Mouse (Mus musculus): ENCODE results near the gene Anxa7. TPM values are rescaled to one million over a fixed set of nuclear protein-coding genes. Genes with fewer than 3 reads are reported as not detected.
A peak's percentile ranks its signal among the peaks of the same experiment; 100 is the strongest.

The Anxa7 gene
- total RNA-seq (2015; ENCODE audit: low replicate concordance) (59.9 and 88.3 TPM in 2 replicates), total RNA-seq (2017; ENCODE audit: low replicate concordance) (60.6 and 79.3 TPM in 2 replicates)

DNA sequence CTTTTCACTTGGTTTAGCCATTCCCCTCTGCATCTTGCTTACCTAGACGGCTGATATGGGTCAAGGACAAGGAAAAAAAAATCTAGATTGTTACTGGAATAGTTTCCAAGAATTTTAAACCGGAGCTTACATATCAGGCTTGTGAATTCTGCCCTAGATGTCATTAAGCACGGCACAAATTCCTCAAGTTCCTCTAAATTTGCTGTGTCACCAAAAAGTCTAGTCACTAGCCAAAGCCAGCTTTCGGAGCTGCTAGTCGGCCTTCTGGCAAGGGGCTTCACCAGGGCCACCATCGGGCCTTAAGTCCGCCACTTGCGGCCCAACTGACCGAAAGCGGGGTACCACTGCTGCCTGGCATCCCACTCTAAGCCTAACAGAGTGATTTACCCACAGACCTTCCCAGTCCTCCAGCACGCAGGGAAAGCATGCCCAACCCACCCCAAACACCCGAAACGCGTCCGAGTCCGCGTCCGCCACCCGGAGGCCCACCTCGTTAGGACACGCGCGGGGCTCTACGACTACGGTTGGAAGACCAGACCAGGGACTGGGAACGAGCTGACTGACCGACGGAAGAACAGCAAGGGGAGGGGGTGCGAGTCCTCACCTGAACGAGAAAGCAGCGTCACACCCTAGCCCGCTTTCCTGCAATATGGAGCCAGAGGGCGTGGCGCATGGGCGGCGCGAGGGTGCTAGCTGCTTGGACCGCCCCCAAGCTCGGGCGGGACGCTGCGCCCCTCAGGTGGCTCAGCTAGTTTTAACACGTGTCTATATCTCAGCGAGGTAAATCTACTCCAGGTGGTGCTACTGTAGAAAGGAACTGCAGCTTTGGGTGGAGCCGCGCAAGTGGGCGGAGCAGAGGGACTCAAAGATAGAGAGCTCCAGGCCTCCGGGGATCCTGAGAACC lies at the start of gene Anxa7:
Gene Anxa7 (minus strand): TSS at position 843 of the 904 bp plus-strand sequence.
- peak; percentile 86 for ATAC-seq (replicated peaks; ENCODE audit: low FRiP score, poor library complexity, severe bottlenecking)

DNA sequence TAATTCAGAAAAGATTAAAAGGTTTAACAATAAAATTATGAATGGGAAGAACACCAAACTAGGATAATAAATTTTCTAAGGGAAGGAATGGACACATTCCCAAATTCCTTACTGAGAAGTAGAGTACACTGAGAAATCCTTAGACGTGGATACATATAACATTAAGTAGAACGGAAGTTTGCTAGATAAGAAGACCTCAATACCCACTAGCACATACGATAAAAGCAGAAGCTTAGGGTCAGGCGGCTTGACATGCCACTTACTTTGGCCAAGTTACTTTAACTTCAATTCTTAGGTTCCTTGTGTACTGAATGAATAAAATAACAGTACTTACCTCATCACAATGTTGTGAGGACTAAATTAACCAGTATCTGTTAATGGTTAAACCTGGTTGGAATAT lies 49.7 kb upstream of the Anxa7 start:
- ATAC-seq (replicated peaks; ENCODE audit: low FRiP score, poor library complexity, severe bottlenecking), result no peak

DNA sequence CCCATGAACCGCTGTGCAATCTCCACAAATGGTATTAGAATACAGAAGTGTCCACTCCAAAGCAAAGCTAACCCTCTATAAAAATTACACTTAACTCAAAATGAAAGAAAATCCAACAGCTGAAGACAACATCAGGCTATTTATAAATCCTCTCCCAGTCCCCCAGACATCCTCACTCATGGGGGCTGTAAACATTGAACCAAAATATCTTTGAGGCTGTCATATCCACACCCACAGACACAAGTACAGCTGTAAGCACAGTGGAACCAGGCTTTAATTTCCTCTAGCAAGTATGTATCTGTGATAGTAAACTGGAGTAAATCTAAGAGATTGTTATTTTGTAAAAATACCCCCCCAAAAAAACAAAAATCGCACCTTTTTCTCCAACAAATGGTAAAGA lies 40.2 kb upstream of the Anxa7 start:
- no peak for ATAC-seq (replicated peaks; ENCODE audit: low FRiP score, poor library complexity, severe bottlenecking)

DNA sequence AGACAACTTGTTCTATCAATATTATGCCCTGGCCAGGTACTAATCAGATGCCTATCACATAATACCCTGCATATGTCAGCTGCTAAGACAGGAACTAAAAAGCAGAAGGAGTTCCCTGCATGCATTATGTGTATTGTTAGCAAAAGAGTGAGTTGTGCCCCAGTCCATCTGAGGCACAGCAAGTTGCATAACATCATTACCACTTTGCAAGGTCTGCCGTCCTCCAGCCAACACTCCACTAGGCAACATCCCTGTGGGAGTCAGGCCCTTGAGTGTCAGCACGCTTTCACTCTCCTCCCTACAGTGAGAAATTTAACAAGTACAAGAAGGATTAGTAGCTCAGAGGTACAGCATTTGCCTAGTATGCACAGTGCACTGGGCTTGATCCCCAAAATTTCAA lies 28.5 kb upstream of the Anxa7 start:
- ATAC-seq (replicated peaks; ENCODE audit: low FRiP score, poor library complexity, severe bottlenecking), result no peak

DNA sequence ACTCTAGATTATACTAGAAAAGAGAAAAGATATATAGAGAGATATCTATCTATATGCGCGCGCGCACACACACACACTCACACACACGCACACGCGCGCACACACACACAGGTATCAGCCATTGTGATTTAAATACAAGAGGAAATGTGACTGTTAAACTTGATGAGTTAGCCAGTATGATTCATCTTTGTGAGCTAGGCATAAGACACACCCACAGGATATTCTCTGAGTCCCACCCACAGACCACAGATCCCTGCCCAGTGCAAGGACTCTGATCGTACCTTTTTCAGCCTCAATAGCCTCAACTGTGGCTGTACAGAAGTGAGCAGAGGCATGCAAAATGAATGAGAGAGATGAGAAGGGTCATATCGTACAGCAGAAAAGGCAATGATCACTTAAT lies 23.0 kb upstream of the Anxa7 start:
- ATAC-seq (replicated peaks; ENCODE audit: low FRiP score, poor library complexity, severe bottlenecking), result no peak

DNA sequence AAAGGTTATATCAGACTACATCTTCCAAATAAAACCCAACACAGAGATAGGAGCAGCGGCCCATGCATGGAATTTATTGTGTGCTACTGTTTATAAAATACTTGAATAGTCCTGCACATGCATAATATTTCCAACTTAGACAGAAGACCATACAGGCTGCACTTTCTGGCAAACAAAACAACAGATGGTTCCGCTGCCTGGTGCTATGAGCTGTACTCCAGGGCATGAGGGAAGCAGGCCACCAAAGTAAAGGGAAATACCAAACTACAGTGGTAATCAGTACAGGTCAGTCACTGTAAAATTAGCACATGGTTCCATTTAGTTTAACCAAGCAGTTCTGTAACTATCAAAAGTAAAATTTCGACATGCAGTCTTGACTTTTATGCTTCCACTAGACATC lies 20.0 kb upstream of the Anxa7 start:
- no peak for ATAC-seq (replicated peaks; ENCODE audit: low FRiP score, poor library complexity, severe bottlenecking)

DNA sequence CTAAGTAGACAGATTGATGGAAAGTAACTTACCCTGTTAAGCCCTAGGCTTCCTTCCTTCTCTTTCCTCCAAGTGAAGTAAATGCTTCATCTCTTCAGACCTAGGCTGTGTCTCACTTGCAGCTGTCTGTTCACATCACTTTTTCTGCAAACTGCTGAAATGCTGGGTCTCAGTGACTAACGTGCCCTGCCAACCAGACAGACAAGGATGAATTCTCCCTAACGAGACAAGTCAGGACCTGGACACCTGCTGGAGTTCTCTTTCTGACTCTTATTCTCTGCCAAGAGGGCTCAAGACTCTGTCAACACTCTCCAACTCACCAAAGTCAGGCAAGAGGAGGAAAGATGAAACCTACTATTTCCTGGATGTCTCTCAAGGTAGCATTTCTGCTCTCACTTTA lies 16.7 kb upstream of the Anxa7 start, which contains the start of gene Mss51:
Gene Mss51 (minus strand): TSS at position 299 of the 400 bp plus-strand sequence.
- no peak for ATAC-seq (replicated peaks; ENCODE audit: low FRiP score, poor library complexity, severe bottlenecking)

DNA sequence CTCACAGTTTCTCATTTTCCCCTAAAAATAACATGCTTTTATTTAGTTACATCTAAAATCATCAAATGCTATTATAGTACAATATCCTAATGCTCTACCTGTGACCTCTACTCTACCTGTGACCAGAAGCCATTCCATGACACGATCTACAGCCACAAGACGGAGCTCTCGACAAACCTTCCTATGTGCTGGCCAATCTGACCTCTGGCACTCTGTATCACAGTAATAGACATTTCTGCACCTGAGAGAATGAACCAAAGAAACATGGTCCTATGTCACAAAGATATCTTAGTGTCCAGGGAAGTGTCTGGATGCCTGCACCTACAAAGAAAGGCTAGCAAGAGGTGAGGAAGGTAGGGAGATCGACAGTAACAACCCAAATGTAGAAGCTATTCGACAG lies 6.1 kb upstream of the Anxa7 start:
- ATAC-seq (replicated peaks; ENCODE audit: low FRiP score, poor library complexity, severe bottlenecking), result no peak

DNA sequence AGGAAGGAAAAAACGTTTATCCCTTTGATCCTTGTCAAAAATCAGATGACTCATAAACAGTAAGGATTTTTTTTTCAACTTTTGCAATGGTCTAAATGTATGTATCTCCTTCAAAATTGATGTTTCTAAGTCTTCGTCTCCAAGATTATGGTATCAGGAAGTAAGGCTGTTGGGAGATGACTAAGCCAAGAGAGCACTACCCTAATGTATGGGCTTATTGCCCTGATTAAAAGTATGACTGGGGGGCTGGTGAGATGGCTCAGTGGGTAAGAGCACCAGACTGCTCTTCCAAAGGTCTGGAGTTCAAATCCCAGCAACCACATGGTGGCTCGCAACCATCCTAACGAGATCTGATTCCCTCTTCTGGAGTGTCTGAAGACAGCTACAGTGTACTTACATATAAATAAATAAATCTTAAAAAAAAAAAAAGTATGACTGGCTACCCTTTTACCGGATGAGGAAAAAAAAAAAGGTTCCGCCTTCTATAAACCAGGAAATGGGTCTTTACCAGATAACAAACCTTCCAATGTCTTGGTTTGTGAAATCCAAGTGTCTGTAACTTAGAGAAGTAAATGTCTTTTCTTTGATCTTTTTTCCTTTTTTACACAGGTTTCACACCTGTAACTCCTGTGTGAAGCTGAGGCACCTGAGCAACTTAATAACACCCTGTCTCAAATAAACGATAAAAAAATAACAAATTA lies 2.3 kb upstream of the Anxa7 start:
- ATAC-seq (replicated peaks; ENCODE audit: low FRiP score, poor library complexity, severe bottlenecking), result no peak

DNA sequence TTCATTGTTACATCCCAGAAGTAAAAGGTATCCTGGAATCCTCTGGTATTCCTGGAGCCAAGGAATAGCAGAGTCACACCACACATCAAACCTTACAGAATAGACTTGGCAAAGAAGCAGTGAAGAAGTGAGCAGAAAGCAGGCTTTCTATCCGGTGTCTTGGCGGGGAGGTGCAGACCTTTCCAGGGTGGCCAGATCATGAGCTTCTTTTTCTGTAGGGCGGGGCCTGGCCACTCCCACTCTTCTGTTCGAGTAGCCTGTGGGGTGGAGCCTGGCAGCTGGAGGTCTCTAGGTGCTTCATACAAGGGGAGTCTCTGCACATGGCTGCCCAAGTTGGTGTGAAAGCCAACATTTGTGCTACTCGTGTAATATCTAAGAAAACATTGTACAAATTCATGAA lies 1.3 kb upstream of the Anxa7 start:
- ATAC-seq (replicated peaks; ENCODE audit: low FRiP score, poor library complexity, severe bottlenecking), result peak; percentile 66

DNA sequence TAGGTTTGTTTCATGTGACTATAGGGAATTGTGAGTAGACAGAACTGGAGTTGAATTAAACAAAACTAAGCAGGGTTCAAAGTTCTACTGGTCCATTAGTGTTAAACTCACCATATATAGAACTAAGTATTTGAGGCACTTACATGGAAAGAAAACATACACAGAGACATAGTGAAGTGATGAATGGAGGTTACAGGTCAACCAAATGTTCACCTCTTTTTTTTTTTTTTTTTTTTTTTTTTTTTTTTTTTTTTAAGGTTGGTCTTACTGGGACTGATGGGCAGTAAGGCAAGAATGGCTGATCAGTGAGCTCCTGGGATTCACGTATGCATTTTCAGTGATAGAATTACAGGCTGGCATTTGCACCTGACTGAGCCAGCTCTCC lies 254 bp upstream of the Anxa7 start:
- ATAC-seq (replicated peaks; ENCODE audit: low FRiP score, poor library complexity, severe bottlenecking), result peak; percentile 3; the same call in 1 of the 2 replicates

DNA sequence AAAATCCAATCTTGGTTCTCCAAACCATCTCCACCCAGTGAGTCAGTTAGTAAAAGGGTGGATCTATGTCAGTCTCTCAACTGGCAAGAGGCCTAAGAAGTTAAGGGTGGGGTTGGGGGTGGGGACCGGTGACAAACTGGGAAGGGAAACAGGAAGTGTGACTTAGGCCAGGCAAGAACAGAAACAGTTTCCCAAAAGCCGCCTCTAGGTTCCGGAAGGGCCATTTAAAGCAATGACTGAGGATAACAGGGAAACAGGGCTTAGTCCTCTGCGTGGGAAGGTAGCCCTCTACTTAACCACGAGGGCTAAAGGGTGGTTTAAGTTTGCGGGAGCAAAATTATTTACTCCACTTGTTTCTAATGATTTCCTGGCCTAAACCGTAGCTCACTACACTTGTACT lies 1.1 kb downstream of the Anxa7 start:
- ATAC-seq (replicated peaks; ENCODE audit: low FRiP score, poor library complexity, severe bottlenecking), result peak; percentile 72

DNA sequence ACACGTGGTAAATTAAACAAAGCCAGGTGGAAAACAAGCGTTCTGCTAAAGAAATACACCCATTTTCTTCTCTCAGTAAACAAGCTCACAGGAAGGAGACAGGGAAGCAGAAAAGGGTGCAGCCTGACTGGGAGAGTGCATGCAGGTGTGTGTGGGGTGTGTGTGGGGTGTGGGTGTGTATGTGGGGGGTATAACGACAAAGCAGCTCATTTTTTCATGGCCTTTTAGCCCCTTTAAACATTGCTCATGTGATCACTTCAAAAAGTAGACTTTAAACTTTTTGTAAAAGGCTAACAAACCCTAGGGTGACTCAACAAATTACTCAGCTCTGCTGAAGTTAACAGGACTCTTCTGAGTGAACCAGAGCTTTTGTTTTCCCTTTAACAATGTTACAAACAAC lies 1.5 kb downstream of the Anxa7 start:
- ATAC-seq (replicated peaks; ENCODE audit: low FRiP score, poor library complexity, severe bottlenecking), result no peak

DNA sequence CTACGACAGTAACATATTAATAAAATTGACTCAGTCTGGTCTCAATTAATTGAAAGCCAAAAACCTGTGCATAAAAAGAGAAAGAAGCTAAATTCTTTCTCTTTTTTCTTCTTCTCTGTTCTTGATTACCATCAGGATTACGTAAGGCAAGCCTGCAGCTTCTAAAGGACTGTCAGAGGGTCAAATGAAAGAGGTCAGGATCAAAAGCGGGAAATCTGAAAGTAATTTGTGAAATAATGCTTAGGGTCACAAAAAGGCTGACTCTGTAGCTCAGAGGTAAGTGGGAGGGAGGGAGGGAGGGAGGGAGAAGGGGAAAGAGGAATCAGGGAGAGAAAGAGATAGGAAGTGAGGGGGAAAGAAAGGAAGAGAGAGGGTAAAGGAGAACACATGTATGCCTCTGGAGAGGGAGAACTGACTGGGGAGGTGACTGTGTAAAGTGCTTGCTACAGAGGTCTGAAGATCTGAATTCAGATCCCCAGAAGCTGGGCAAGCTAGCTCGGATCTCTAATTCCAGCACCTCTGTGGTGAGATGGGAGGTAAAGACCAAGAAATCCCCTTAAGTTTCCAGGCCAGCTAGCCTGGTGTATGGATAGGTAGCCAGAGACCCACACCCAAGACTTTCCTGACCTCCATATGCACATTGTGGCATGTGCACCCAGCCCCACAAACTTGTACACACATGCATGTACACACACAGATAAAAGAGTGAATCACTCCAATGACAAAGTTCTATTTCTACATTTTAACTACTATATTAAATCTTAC lies 2.5 kb downstream of the Anxa7 start:
- ATAC-seq (replicated peaks; ENCODE audit: low FRiP score, poor library complexity, severe bottlenecking), result no peak

DNA sequence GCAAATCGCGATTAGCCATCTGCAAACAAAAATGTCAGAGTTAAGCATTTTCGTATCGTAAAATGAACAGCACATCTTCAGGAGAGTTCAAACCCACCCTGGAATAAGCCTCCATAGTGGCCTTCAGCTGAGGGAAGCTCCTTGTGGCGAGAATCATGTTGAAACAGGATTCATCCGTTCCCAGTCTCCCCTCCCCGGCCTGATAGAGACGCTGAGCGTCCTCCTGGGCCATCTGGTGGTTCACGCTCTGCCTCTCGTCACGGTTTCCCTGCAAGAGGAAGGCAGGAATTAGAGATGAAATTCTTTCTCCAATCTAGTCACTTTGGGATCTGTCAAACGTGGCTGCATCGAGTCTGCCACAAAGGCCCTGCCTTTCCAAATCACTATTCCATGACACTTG lies 19.7 kb downstream of the Anxa7 start:
- ATAC-seq (replicated peaks; ENCODE audit: low FRiP score, poor library complexity, severe bottlenecking), result no peak

DNA sequence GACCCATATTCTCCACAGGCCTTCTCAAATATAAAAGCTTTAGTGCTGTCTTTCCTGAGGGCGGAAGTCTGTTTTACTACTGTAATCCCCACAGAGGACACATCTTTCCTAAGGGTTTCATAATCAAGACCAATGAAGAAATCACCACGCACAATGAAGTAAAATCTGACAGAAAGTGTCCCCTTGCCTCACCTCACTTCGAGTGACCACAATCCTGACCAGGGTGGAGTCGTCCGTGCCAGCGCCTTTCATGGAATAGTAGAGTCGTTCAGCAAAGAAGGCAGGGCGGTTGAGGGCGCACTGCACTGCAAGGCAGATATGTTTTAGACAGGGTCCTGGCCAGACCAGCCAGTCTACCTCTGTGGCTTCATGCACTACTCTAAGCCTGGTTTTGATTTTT lies 21.6 kb downstream of the Anxa7 start:
- ATAC-seq (replicated peaks; ENCODE audit: low FRiP score, poor library complexity, severe bottlenecking), result no peak

DNA sequence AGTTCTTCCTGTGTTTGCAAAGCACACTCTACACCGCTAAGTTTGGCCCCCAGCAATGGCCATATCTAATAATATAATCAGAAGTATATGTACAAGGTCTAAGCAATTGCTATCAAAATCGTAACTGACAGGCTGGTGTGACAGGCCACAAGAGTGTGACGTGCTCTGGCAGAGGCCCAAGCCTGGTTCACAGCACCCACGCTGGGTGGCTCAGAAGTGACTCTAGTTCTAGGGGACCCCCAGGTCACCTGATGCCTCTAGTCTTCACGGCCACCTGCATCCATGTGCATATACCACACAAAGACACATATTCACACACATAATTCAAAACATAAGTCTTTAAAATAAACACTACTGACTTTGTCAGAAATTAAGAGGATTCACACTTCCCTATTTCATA lies 27.0 kb downstream of the Anxa7 start:
- ATAC-seq (replicated peaks; ENCODE audit: low FRiP score, poor library complexity, severe bottlenecking), result no peak

DNA sequence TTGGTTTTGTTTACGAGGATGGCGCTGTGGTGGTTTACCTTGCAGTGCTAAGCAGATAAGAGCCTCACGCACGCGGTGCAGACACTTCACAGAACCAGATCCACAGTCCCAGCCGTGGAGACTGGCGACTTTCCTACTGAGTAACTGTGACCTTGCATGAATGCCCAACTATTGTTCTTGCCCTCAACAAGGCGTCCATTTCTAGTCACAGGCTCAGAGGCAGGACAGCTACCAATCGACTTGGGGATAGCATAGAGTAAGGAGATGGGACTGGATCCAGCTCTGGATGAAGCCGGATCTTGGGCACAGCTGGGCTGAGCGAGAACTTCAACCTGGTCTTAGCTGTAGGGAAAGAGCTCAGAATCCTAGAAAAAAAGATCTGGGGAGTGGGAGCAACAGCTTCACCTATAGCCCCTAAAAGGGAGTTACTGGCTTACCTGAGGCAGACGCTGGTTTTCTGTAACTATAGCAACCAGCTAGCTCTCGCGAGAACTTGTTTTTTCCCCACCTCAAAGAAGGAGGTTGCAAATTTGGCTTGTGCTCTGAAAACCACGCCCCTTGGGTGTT lies 28.1 kb downstream of the Anxa7 start, which contains the start of gene Cfap70:
Gene Cfap70 (minus strand): TSS at position 462 of the 567 bp plus-strand sequence.
- ATAC-seq (replicated peaks; ENCODE audit: low FRiP score, poor library complexity, severe bottlenecking), result peak; percentile 84

DNA sequence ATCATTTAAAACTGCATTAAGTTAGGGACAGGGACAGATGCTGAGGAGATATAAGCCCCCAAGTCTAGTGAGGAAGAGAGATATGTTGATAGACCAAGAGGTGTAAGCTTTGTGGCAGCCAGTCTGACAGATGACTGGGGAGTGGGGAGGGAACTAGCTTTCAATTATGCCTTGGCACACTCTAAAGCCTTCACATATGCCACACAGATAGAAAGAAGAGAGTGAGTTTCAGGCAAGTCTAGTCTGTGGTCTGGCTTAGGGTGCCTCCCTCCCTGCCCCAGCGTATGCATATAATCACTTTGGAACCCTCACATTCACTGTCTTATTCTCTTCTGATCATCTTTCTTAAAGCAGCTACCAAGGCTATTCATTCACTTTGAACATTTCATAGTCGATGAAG lies 28.6 kb downstream of the Anxa7 start:
- ATAC-seq (replicated peaks; ENCODE audit: low FRiP score, poor library complexity, severe bottlenecking), result peak; percentile 44

DNA sequence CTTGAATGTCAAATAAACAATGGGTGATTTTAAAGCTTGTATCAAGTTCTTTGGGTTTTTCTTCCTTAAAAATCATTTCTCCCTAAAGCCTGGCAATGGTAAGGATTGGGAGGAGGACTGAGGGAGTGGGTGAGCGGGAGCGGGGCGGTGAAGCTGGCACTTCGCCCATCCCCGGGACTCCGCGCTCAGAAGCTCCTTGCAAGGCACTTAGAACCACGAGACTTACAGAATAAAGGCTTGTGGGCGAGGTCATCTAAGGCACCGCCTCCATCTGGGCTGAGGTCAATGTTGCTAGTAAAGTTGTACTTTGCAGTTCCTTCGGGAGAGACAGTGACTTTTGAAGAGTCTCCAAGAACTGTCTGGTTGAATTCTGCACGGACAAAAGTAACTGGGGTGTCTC lies 32.7 kb downstream of the Anxa7 start:
- no peak for ATAC-seq (replicated peaks; ENCODE audit: low FRiP score, poor library complexity, severe bottlenecking)
